Mouse (Mus musculus) olfactory bulb, adult 2 months (tissue): ENCODE results near the gene Cisd3.

ENCODE experiments used
- CTCF ChIP-seq: fragments of 200-500 bp; IDR thresholded peaks from 2 replicates; pipeline ENCODE4 v1.5.1; 2012; ENCODE audit warnings: low read depth, mild to moderate bottlenecking, low read length, moderate library complexity; ENCODE audit not compliant: insufficient read depth
- POLR2A ChIP-seq: fragments of 200-500 bp; IDR thresholded peaks from 2 replicates; pipeline ENCODE4 v1.6.1; 2012; ENCODE audit warnings: mild to moderate bottlenecking, low read depth, low read length, moderate library complexity; ENCODE audit not compliant: insufficient read depth

DNA sequence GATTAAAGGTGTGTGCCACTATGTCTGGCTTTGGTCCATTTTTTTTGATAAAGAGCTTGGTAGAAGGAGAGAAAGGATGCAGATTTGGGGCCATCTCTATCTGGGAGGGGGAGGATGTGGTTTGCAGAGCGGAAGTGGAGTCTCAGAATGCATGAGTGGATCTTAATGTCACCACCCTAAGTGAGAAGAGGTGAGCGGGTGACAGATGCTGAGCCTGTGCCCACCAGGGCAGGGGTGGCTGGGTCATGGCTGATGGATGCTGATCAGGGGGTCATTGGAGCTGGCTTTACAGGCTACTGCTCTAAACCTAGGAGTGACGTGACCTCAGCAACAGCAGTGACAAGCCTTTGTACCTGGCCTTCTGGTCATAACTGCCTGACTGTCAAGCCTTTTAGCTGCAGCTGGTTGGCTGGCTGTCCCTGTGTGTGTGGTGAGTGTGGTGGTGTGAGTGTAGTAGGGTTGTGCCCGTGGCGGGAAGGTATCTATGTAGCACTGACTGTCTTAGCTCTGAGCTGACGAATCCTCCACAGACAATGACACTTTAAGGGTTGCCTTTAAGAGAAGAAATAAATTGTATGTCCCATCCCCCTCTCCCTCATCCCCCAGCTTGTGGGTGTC is 1.5 kb upstream of the Cisd3 start:
- TF ChIP-seq CTCF (no peak), POLR2A (no peak)
